Mouse (Mus musculus): ENCODE data around the gene Gm10382. TPM values are rescaled to one million over a fixed set of nuclear protein-coding genes. Genes with fewer than 3 reads are reported as not detected.
"Not testable (repeated sequence)": the region's sequence is repeated elsewhere in the genome, so short reads cannot be mapped to it uniquely, and the experiment has no call there.

Gene Gm10382
- polyA plus RNA-seq, 1 experiment, result 0.15 TPM

- H3K36me3 ChIP-seq (ENCODE audit: control insufficient read depth, insufficient read depth, low read length), result peaks cover 67% of the 10 kb centered on the region
- no peaks in the 10 kb centered on the region for H3K27me3 ChIP-seq (ENCODE audit: control insufficient read depth, insufficient read depth, low read length)
- no peak overlapping the region for H3K27ac ChIP-seq (ENCODE audit: insufficient read depth, low read depth, low read length)
- no peak overlapping the region for H3K4me3 ChIP-seq (ENCODE audit: low read depth, low read length)
- WGBS, result 80% methylated on average over 11 of the region's 11 CpGs
- no peaks in the 10 kb centered on the region for H3K4me1 ChIP-seq (ENCODE audit: control insufficient read depth, insufficient read depth, insufficient read length, low read length)
- TF ChIP-seq POLR2A (IDR thresholded peaks at IDR 0.05; ENCODE audit: low read depth, low read length) (no peak), CTCF (IDR thresholded peaks at IDR 0.05; ENCODE audit: extremely low read depth, insufficient read length, insufficient replicate concordance, low read depth, low read length) (no peak)
These were observed 30.0 kb downstream of the Gm10382 start for GRCm38 (mm10) chr5:125419124-125419523.

DNA sequence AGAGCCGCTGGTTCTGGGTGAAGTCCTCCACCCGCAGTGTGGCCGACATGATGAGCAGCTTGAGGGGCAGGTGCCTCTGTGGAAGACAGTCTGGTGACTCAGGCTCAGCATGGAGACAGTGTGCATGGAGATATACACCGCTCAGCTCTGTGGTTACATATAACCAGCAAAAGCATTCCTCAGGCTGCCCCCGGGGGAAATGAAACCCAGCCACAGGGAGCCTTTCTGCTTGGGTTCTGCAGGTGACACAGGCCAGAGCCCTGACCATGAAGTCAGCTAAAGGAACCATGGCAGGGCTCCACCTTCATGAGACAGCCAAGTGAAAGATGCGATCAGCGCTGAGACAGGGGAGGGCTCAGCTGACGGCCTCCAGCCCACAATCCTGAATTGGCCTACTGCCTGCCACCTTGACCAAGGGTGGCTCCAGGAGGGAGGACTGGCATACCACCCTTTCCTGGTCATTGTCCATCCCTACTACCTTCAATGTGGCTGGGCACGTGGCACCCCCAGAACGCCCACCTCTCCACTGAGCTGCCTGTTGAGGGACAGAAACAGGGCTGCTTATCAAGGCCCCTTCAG, 36.7 kb downstream of the Gm10382 start:
- WGBS, result 92% methylated on average over 10 of the region's 10 CpGs

GRCm38 (mm10) chr5:125426343-125426742, 37.2 kb downstream of the Gm10382 start:
- peaks cover 74% of the 10 kb centered on the region for H3K36me3 ChIP-seq (ENCODE audit: control insufficient read depth, insufficient read depth, low read length)
- H3K4me3 ChIP-seq (ENCODE audit: low read depth, low read length), result no peak overlapping the region
- H3K27ac ChIP-seq (ENCODE audit: insufficient read depth, low read depth, low read length), result no peak overlapping the region
- TF ChIP-seq POLR2A (IDR thresholded peaks at IDR 0.05; ENCODE audit: low read depth, low read length) (no peak), CTCF (IDR thresholded peaks at IDR 0.05; ENCODE audit: extremely low read depth, insufficient read length, insufficient replicate concordance, low read depth, low read length) (no peak)
- H3K27me3 ChIP-seq (ENCODE audit: control insufficient read depth, insufficient read depth, low read length), result no peaks in the 10 kb centered on the region
- no peaks in the 10 kb centered on the region for H3K4me1 ChIP-seq (ENCODE audit: control insufficient read depth, insufficient read depth, insufficient read length, low read length)
- WGBS, result 96% methylated on average over 10 of the region's 10 CpGs

More for the DNA sequence above, 36.7 kb downstream of the Gm10382 start:
- no peaks in the 10 kb centered on the region for H3K27me3 ChIP-seq (ENCODE audit: control insufficient read depth, insufficient read depth, low read length)
- no peak overlapping the region for H3K4me3 ChIP-seq (ENCODE audit: low read depth, low read length)
- TF ChIP-seq CTCF (IDR thresholded peaks at IDR 0.05; ENCODE audit: extremely low read depth, insufficient read length, insufficient replicate concordance, low read depth, low read length) (no peak), POLR2A (IDR thresholded peaks at IDR 0.05; ENCODE audit: low read depth, low read length) (no peak)
- no peaks in the 10 kb centered on the region for H3K4me1 ChIP-seq (ENCODE audit: control insufficient read depth, insufficient read depth, insufficient read length, low read length)
- H3K36me3 ChIP-seq (ENCODE audit: control insufficient read depth, insufficient read depth, low read length), result peaks cover 78% of the 10 kb centered on the region
- H3K27ac ChIP-seq (ENCODE audit: insufficient read depth, low read depth, low read length), result no peak overlapping the region

DNA sequence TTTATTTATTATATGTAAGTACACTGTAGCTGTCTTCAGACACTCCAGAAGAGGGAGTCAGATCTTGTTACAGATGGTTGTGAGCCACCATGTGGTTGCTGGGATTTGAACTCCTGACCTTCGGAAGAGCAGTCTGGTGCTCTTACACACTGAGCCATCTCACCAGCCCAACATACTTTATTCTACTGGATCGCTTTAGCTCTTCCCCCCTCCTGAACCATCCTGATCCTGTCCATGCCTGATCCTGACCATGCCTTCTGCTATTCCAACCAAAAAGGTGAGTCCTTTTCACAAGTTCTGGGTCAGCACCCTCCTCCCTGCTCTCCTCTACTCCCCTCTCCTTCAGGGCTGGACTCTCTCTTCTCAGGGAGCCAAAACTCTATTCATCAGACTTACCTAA, 43.2 kb downstream of the Gm10382 start:
- H3K4me1 ChIP-seq (ENCODE audit: control insufficient read depth, insufficient read depth, insufficient read length, low read length), result peaks cover 13% of the 10 kb centered on the region; the same call in 1 of the 2 replicates
- 80% methylated on average over 2 of the region's 2 CpGs for WGBS

GRCm38 (mm10) chr5:125433793-125434337, 44.7 kb downstream of the Gm10382 start, which contains the start of gene Dhx37:
Gene Dhx37 (minus strand): TSS chr5:125434121.
- no peak within 1 kb of the TSS for H3K27ac ChIP-seq (ENCODE audit: insufficient read depth, low read depth, low read length)
- H3K36me3 ChIP-seq (ENCODE audit: control insufficient read depth, insufficient read depth, low read length), result peaks cover 19% of the 10 kb centered on the region
- TF ChIP-seq CTCF (IDR thresholded peaks at IDR 0.05; ENCODE audit: extremely low read depth, insufficient read length, insufficient replicate concordance, low read depth, low read length) (no peak), POLR2A (IDR thresholded peaks at IDR 0.05; ENCODE audit: low read depth, low read length) (peak; percentile 69)
- peak within 1 kb of the TSS; percentile 83 for H3K4me3 ChIP-seq (ENCODE audit: low read depth, low read length)
- H3K4me1 ChIP-seq (ENCODE audit: control insufficient read depth, insufficient read depth, insufficient read length, low read length), result peaks cover 13% of the 10 kb centered on the region; the same call in 1 of the 2 replicates
- WGBS, result under 1% methylated on average over 46 of the region's 46 CpGs
- no peaks in the 10 kb centered on the region for H3K27me3 ChIP-seq (ENCODE audit: control insufficient read depth, insufficient read depth, low read length)

More for the DNA sequence above, 43.2 kb downstream of the Gm10382 start:
- not testable (repeated sequence) for H3K4me3 ChIP-seq (ENCODE audit: low read depth, low read length); H3K27me3 ChIP-seq (ENCODE audit: control insufficient read depth, insufficient read depth, low read length); H3K27ac ChIP-seq (ENCODE audit: insufficient read depth, low read depth, low read length)
- peaks cover 31% of the 10 kb centered on the region for H3K36me3 ChIP-seq (ENCODE audit: control insufficient read depth, insufficient read depth, low read length)

DNA sequence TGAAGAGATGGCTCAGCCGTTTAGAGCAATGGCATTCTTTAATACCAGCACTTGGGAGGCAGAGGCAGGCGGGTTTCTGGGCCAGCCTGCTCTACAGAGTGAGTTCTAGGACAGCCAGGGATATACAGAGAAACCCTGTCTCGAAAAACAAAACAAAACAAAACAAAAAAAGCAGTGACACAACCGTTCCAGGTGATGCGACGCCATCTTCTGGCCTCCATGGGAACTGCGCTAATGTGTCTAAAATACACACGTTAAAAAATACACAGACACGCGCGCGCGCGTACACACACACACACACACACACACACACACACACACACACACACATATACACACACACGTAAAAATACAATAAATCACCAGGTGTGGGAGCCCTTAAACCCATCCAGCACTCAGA, 45.2 kb downstream of the Gm10382 start:
- H3K27me3 ChIP-seq (ENCODE audit: control insufficient read depth, insufficient read depth, low read length); H3K27ac ChIP-seq (ENCODE audit: insufficient read depth, low read depth, low read length); H3K4me3 ChIP-seq (ENCODE audit: low read depth, low read length): not testable (repeated sequence)
- whole genome bisulfite sequencing, result 60% methylated on average over 15 of the region's 15 CpGs
- Histone ChIP-seq H3K4me1 (ENCODE audit: control insufficient read depth, insufficient read depth, insufficient read length, low read length) (peaks cover 13% of the 10 kb centered on the region; the same call in 1 of the 2 replicates), H3K36me3 (ENCODE audit: control insufficient read depth, insufficient read depth, low read length) (peaks cover 14% of the 10 kb centered on the region)

Other genes starting within 250 kb of the Gm10382 start
- 43.2 and 49.9 TPM in 2 replicates for gene Ncor2, start 210.1 kb upstream of the Gm10382 start, polyA plus RNA-seq (2012; rRNA removed)
- 19.4 and 70.2 TPM in 2 replicates for gene Scarb1, start 48.2 kb upstream of the Gm10382 start, polyA plus RNA-seq (2012; rRNA removed)
- 327 and 848 TPM in 2 replicates for gene Ubc, start 880 bp downstream of the Gm10382 start, polyA plus RNA-seq (2012; rRNA removed)
- gene Dhx37, start 44.8 kb downstream of the Gm10382 start, polyA plus RNA-seq (2012; rRNA removed), result 10.1 and 13.2 TPM in 2 replicates
- 28.5 and 33.5 TPM in 2 replicates for gene Bri3bp, start 52.2 kb downstream of the Gm10382 start, polyA plus RNA-seq (2012; rRNA removed)
- 23.9 and 37.6 TPM in 2 replicates for gene Aacs, start 86.5 kb downstream of the Gm10382 start, polyA plus RNA-seq (2012; rRNA removed)
- gene Tmem132b, start 142.5 kb downstream of the Gm10382 start, polyA plus RNA-seq (2012; rRNA removed), result 0.06 TPM in 1 of 2 replicates, not detected in the other